Mouse (Mus musculus): ENCODE results near the gene Ptpn13. TPM values are rescaled to one million over a fixed set of nuclear protein-coding genes. Genes with fewer than 3 reads are reported as not detected.

Ptpn13 gene
- polyA plus RNA-seq, 1 experiment from 2014 or later: 16.4 TPM

- Histone ChIP-seq H3K9me3 (no peaks in the 10 kb centered on the region), H3K27ac (no peak overlapping the region), H3K4me1 (peaks cover 8% of the 10 kb centered on the region; the same call in 1 of the 2 replicates), H3K27me3 (ENCODE audit: insufficient read depth, poor library complexity, severe bottlenecking) (no peaks in the 10 kb centered on the region), H3K4me3 (no peak overlapping the region), H3K36me3 (no peaks in the 10 kb centered on the region)
- DNase-seq (ENCODE audit: low spot score): no peak
- WGBS: 65% methylated on average over 4 of the region's 4 CpGs
Measured at GRCm38 (mm10) chr5:103397429-103397828, 27.6 kb upstream of the Ptpn13 start.

GRCm38 (mm10) chr5:103404213-103404968 lies 20.6 kb upstream of the Ptpn13 start:
- H3K4me1 ChIP-seq: no peaks in the 10 kb centered on the region
- H3K27me3 ChIP-seq (ENCODE audit: insufficient read depth, poor library complexity, severe bottlenecking): no peaks in the 10 kb centered on the region
- H3K9me3 ChIP-seq: no peaks in the 10 kb centered on the region
- H3K27ac ChIP-seq: no peak overlapping the region
- DNase-seq (ENCODE audit: low spot score): no peak
- no peak overlapping the region for H3K4me3 ChIP-seq
- 82% methylated on average over 12 of the region's 12 CpGs for WGBS
- no peaks in the 10 kb centered on the region for H3K36me3 ChIP-seq

GRCm38 (mm10) chr5:103405921-103406320 lies 19.1 kb upstream of the Ptpn13 start:
- H3K36me3 ChIP-seq: no peaks in the 10 kb centered on the region
- H3K9me3 ChIP-seq: no peaks in the 10 kb centered on the region
- no peak for DNase-seq (ENCODE audit: low spot score)
- H3K27ac ChIP-seq: no peak overlapping the region
- no peaks in the 10 kb centered on the region for H3K27me3 ChIP-seq (ENCODE audit: insufficient read depth, poor library complexity, severe bottlenecking)
- no peak overlapping the region for H3K4me3 ChIP-seq
- no peaks in the 10 kb centered on the region for H3K4me1 ChIP-seq
- WGBS: 65% methylated on average over 2 of the region's 2 CpGs

- Histone ChIP-seq H3K4me3 (no peak overlapping the region), H3K4me1 (no peaks in the 10 kb centered on the region; the same call in 1 of the 2 replicates), H3K27me3 (ENCODE audit: insufficient read depth, poor library complexity, severe bottlenecking) (no peaks in the 10 kb centered on the region), H3K27ac (no peak overlapping the region), H3K36me3 (no peaks in the 10 kb centered on the region), H3K9me3 (no peaks in the 10 kb centered on the region)
- no peak for DNase-seq (ENCODE audit: low spot score)
- 38% methylated on average over 10 of the region's 10 CpGs for WGBS
Measured at GRCm38 (mm10) chr5:103412020-103412747, 12.8 kb upstream of the Ptpn13 start.

- no peak overlapping the region for H3K4me3 ChIP-seq
- no peaks in the 10 kb centered on the region for H3K9me3 ChIP-seq
- no peaks in the 10 kb centered on the region; the same call in 1 of the 2 replicates for H3K4me1 ChIP-seq
- whole genome bisulfite sequencing: 81% methylated on average over 3 of the region's 3 CpGs
- no peaks in the 10 kb centered on the region for H3K36me3 ChIP-seq
- H3K27me3 ChIP-seq (ENCODE audit: insufficient read depth, poor library complexity, severe bottlenecking): no peaks in the 10 kb centered on the region
- no peak for DNase-seq (ENCODE audit: low spot score)
- H3K27ac ChIP-seq: no peak overlapping the region
Measured at GRCm38 (mm10) chr5:103414542-103414941, 10.4 kb upstream of the Ptpn13 start.

GRCm38 (mm10) chr5:103418009-103418408 lies 7.0 kb upstream of the Ptpn13 start:
- H3K27ac ChIP-seq: no peak overlapping the region
- H3K4me3 ChIP-seq: no peak overlapping the region
- peaks cover 19% of the 10 kb centered on the region for H3K4me1 ChIP-seq
- no peak for DNase-seq (ENCODE audit: low spot score)
- H3K36me3 ChIP-seq: no peaks in the 10 kb centered on the region
- WGBS: 81% methylated on average over 9 of the region's 9 CpGs
- no peaks in the 10 kb centered on the region for H3K9me3 ChIP-seq
- H3K27me3 ChIP-seq (ENCODE audit: insufficient read depth, poor library complexity, severe bottlenecking): no peaks in the 10 kb centered on the region

GRCm38 (mm10) chr5:103418886-103419285 lies 6.1 kb upstream of the Ptpn13 start:
- 67% methylated on average over 3 of the region's 3 CpGs for WGBS

GRCm38 (mm10) chr5:103420568-103420967 lies 4.4 kb upstream of the Ptpn13 start:
- Histone ChIP-seq H3K4me1 (peaks cover 35% of the 10 kb centered on the region), H3K27me3 (ENCODE audit: insufficient read depth, poor library complexity, severe bottlenecking) (no peaks in the 10 kb centered on the region), H3K4me3 (no peak overlapping the region), H3K9me3 (no peaks in the 10 kb centered on the region), H3K27ac (no peak overlapping the region), H3K36me3 (no peaks in the 10 kb centered on the region)
- peak; percentile 68 for DNase-seq (ENCODE audit: low spot score)
- 33% methylated on average over 10 of the region's 10 CpGs for WGBS

More at GRCm38 (mm10) chr5:103418886-103419285, 6.1 kb upstream of the Ptpn13 start:
- no peaks in the 10 kb centered on the region for H3K27me3 ChIP-seq (ENCODE audit: insufficient read depth, poor library complexity, severe bottlenecking)
- H3K36me3 ChIP-seq: no peaks in the 10 kb centered on the region
- no peak for DNase-seq (ENCODE audit: low spot score)
- peaks cover 24% of the 10 kb centered on the region for H3K4me1 ChIP-seq
- no peak overlapping the region for H3K27ac ChIP-seq
- H3K4me3 ChIP-seq: no peak overlapping the region
- H3K9me3 ChIP-seq: no peaks in the 10 kb centered on the region

- no peak for DNase-seq (ENCODE audit: low spot score)
- no peaks in the 10 kb centered on the region for H3K36me3 ChIP-seq
- H3K27me3 ChIP-seq (ENCODE audit: insufficient read depth, poor library complexity, severe bottlenecking): no peaks in the 10 kb centered on the region
- 75% methylated on average over 6 of the region's 6 CpGs for WGBS
- peaks cover 47% of the 10 kb centered on the region for H3K4me1 ChIP-seq
- no peaks in the 10 kb centered on the region for H3K9me3 ChIP-seq
- no peak overlapping the region for H3K4me3 ChIP-seq
- no peak overlapping the region for H3K27ac ChIP-seq
Measured at GRCm38 (mm10) chr5:103422609-103423008, 2.4 kb upstream of the Ptpn13 start.

GRCm38 (mm10) chr5:103423305-103423926 lies 1.6 kb upstream of the Ptpn13 start:
- no peaks in the 10 kb centered on the region for H3K9me3 ChIP-seq
- H3K36me3 ChIP-seq: no peaks in the 10 kb centered on the region
- peak; percentile 80 for DNase-seq (ENCODE audit: low spot score)
- H3K4me3 ChIP-seq: peak overlapping the region; percentile 95
- WGBS: 5% methylated on average over 6 of the region's 6 CpGs
- no peaks in the 10 kb centered on the region for H3K27me3 ChIP-seq (ENCODE audit: insufficient read depth, poor library complexity, severe bottlenecking)
- peaks cover 51% of the 10 kb centered on the region for H3K4me1 ChIP-seq
- peak overlapping the region; percentile 96 for H3K27ac ChIP-seq

- Histone ChIP-seq H3K9me3 (no peaks in the 10 kb centered on the region), H3K4me1 (peaks cover 55% of the 10 kb centered on the region), H3K27ac (peak overlapping the region; percentile 96), H3K4me3 (peak overlapping the region; percentile 95), H3K36me3 (no peaks in the 10 kb centered on the region), H3K27me3 (ENCODE audit: insufficient read depth, poor library complexity, severe bottlenecking) (no peaks in the 10 kb centered on the region)
- WGBS: 5% methylated on average over 5 of the region's 5 CpGs
- no peak for DNase-seq (ENCODE audit: low spot score)
Measured at GRCm38 (mm10) chr5:103423927-103424315, 1.1 kb upstream of the Ptpn13 start.

- Histone ChIP-seq H3K36me3 (peaks cover 5% of the 10 kb centered on the region; the same call in 1 of the 2 replicates), H3K4me1 (peaks cover 59% of the 10 kb centered on the region), H3K27ac (peak overlapping the region; percentile 96), H3K27me3 (ENCODE audit: insufficient read depth, poor library complexity, severe bottlenecking) (no peaks in the 10 kb centered on the region), H3K4me3 (peak overlapping the region; percentile 95), H3K9me3 (no peaks in the 10 kb centered on the region)
- peak; percentile 79 for DNase-seq (ENCODE audit: low spot score)
- WGBS: under 1% methylated on average over 64 of the region's 67 CpGs
Measured at GRCm38 (mm10) chr5:103425363-103426031, 505 bp downstream of the Ptpn13 start.

Data from heart, embryonic 10.5 days (tissue).